In genomic region chr17:24934926-24935325, GRCm38 (mm10) we compare ENCODE assay signal across 8 mouse cellular contexts. TPM values are rescaled to one million over a fixed set of nuclear protein-coding genes. Genes with fewer than 3 reads are reported as not detected.
DNase-seq lines count a peak whose midpoint lies in the region; ATAC-seq and TF ChIP-seq lines count a peak whose summit lies in the region.

No protein-coding gene starts in this region.

- H3K79me2 ChIP-seq in C2C12 (ENCODE audit: control insufficient read depth, insufficient read depth): peaks cover 69% of the 10 kb centered on the region

- H3K27ac ChIP-seq in heart, embryonic 10.5 days: 0 out of 2 replicates have a peak overlapping the region, but pooled peaks have one; percentile 31
- H3K27ac ChIP-seq in forebrain, embryonic 13.5 days: no peak overlapping the region
- no peak overlapping the region for H3K27ac ChIP-seq in liver, embryonic 14.5 days

- H3K79me3 ChIP-seq in C2C12 (ENCODE audit: low read depth): peaks cover 55% of the 10 kb centered on the region

- TF ChIP-seq CTCF in C2C12 (IDR thresholded peaks at IDR 0.05; ENCODE audit: control insufficient read depth, insufficient read depth, insufficient read length): no peak
- no peak for TF ChIP-seq CTCF in liver, embryonic 14.5 days (IDR thresholded peaks at IDR 0.05; ENCODE audit: low read depth)

- H3K9ac ChIP-seq in forebrain, embryonic 13.5 days: peak overlapping the region; percentile 97
- no peak overlapping the region for H3K9ac ChIP-seq in liver, embryonic 14.5 days (replicated peaks)

- no peaks in the 10 kb centered on the region for H3K9me3 ChIP-seq in heart, embryonic 10.5 days
- no peaks in the 10 kb centered on the region for H3K9me3 ChIP-seq in forebrain, embryonic 13.5 days (replicated peaks)
- no peaks in the 10 kb centered on the region for H3K9me3 ChIP-seq in liver, embryonic 14.5 days (ENCODE audit: control insufficient read depth, low read length)

- peak overlapping the region; percentile 49 for H3ac ChIP-seq in C2C12 (ENCODE audit: control insufficient read depth, insufficient read length, low read depth)

- DNase-seq in heart, embryonic 10.5 days (ENCODE audit: low spot score): no peak
- no peak for DNase-seq in heart, adult 11 months
- no peak for DNase-seq in liver, embryonic 14.5 days (ENCODE audit: low read depth in 3 of 3, low spot score in 3 of 3)
- DNase-seq in left cerebral cortex, adult 18-20 months (ENCODE audit: low spot score in 2 of 2): no peak
- no peak for DNase-seq in gastrocnemius, adult 18-20 months (ENCODE audit: low spot score)
- no peak for DNase-seq in ovary, adult 18-20 months (ENCODE audit: low spot score)

- peaks cover 18% of the 10 kb centered on the region for H3K4me1 ChIP-seq in heart, embryonic 10.5 days
- peaks cover 28% of the 10 kb centered on the region for H3K4me1 ChIP-seq in forebrain, embryonic 13.5 days
- peaks cover 24 to 25% of the 10 kb centered on the region in 2 experiments for H3K4me1 ChIP-seq in liver, embryonic 14.5 days (replicated peaks; ENCODE audit: control insufficient read depth in 2 of 2, insufficient read depth in 2 of 2, low read length in 1 of 2)

- H3K4me3 ChIP-seq in heart, embryonic 10.5 days: peak overlapping the region; percentile 85
- peak overlapping the region; percentile 78 for H3K4me3 ChIP-seq in C2C12 (ENCODE audit: insufficient read depth, poor library complexity, severe bottlenecking)
- H3K4me3 ChIP-seq in forebrain, embryonic 13.5 days: peak overlapping the region; percentile 99
- H3K4me3 ChIP-seq in liver, embryonic 14.5 days (ENCODE audit: insufficient read depth in 1 of 2, low read depth in 2 of 2, low read length in 2 of 2): peak overlapping the region; percentile 66 to 97

- H3K4me2 ChIP-seq in forebrain, embryonic 13.5 days: peak overlapping the region; percentile 90
- peak overlapping the region; percentile 95 for H3K4me2 ChIP-seq in liver, embryonic 14.5 days (ENCODE audit: low read depth)

- 40% methylated on average over 4 of the region's 4 CpGs for WGBS in heart, embryonic 10.5 days
- WGBS in forebrain, embryonic 13.5 days: 93% methylated on average over 4 of the region's 4 CpGs
- 68% methylated on average over 4 of the region's 4 CpGs for WGBS in liver, embryonic 14.5 days (ENCODE audit: insufficient replicate concordance)

- H3K27me3 ChIP-seq in heart, embryonic 10.5 days (ENCODE audit: insufficient read depth, poor library complexity, severe bottlenecking): no peaks in the 10 kb centered on the region
- H3K27me3 ChIP-seq in C2C12 (ENCODE audit: control insufficient read depth, insufficient read depth, insufficient read length): no peaks in the 10 kb centered on the region
- no peaks in the 10 kb centered on the region for H3K27me3 ChIP-seq in forebrain, embryonic 13.5 days
- H3K27me3 ChIP-seq in liver, embryonic 14.5 days (ENCODE audit: control insufficient read depth, insufficient read depth, low read length): no peaks in the 10 kb centered on the region

- H3K36me3 ChIP-seq in heart, embryonic 10.5 days: peaks cover 13% of the 10 kb centered on the region
- peaks cover 18% of the 10 kb centered on the region for H3K36me3 ChIP-seq in C2C12 (ENCODE audit: control insufficient read depth, insufficient read depth)
- H3K36me3 ChIP-seq in forebrain, embryonic 13.5 days (ENCODE audit: poor library complexity, severe bottlenecking): peaks cover 11% of the 10 kb centered on the region; the same call in 1 of the 2 replicates
- H3K36me3 ChIP-seq in liver, embryonic 14.5 days (replicated peaks; ENCODE audit: control insufficient read depth, insufficient read depth, low read depth): peaks cover 10% of the 10 kb centered on the region

- ATAC-seq in forebrain, embryonic 13.5 days: no peak
- no peak for ATAC-seq in liver, embryonic 14.5 days (ENCODE audit: insufficient read depth)

- TF ChIP-seq EP300 in liver, embryonic 14.5 days (IDR thresholded peaks at IDR 0.05; ENCODE audit: low read depth): no peak

TF ChIP-seq in C2C12, 6 proteins besides CTCF, POLR2A, EP300 and RAD21:
- TF ChIP-seq MYOG (IDR thresholded peaks at IDR 0.05; ENCODE audit: control insufficient read depth, extremely low read depth, insufficient read length) (no peak), USF1 (IDR thresholded peaks at IDR 0.05; ENCODE audit: low read depth) (no peak), FOSL1 (IDR thresholded peaks at IDR 0.05; ENCODE audit: insufficient read depth, low read length, poor library complexity, severe bottlenecking) (no peak), MAX (IDR thresholded peaks at IDR 0.05) (no peak), CEBPB (IDR thresholded peaks at IDR 0.05; ENCODE audit: low read depth) (peak; percentile 13), MYOD1 (IDR thresholded peaks at IDR 0.05; ENCODE audit: control insufficient read depth, insufficient read length, low read depth) (no peak)

RNA-seq across cellular contexts. Expression of gene Mapk8ip3, which starts 1.9 kb away (rescaled TPM):
- polyA plus RNA-seq in heart, embryonic 10.5 days (2016; fragmentation: Nextera tagmentation; extraction: Ambion mirVana): 36.3 and 42.6 TPM in 2 replicates
- 17.7 TPM for polyA plus RNA-seq in C2C12 (2012; fragmentation: generic; extraction: Trizol)
- polyA plus RNA-seq in forebrain, embryonic 13.5 days (2015; fragmentation: Nextera tagmentation; extraction: Ambion mirVana): 60.8 and 73.6 TPM in 2 replicates
- polyA plus RNA-seq in liver, embryonic 14.5 days (2012; rRNA removed): 30.6 and 34.3 TPM in 2 replicates
- 7.2 and 8.0 TPM in 2 replicates for polyA plus RNA-seq in liver, embryonic 14.5 days (2014; fragmentation: Nextera tagmentation; extraction: Ambion mirVana)
- total RNA-seq in left cerebral cortex, adult 18-20 months (2021): 100 to 1,000 TPM; 383 to 387 TPM
- 10 to 100 TPM; 13.2 to 14.5 TPM for total RNA-seq in gastrocnemius, adult 18-20 months (2021)

RNA-seq across cellular contexts. Expression of gene Jpt2, which starts 25.6 kb away (rescaled TPM):
- polyA plus RNA-seq in heart, embryonic 10.5 days (2016; fragmentation: Nextera tagmentation; extraction: Ambion mirVana): 212 and 255 TPM in 2 replicates
- polyA plus RNA-seq in C2C12 (2012; fragmentation: generic; extraction: Trizol): 57.4 TPM
- 186 and 217 TPM in 2 replicates for polyA plus RNA-seq in forebrain, embryonic 13.5 days (2015; fragmentation: Nextera tagmentation; extraction: Ambion mirVana)
- polyA plus RNA-seq in liver, embryonic 14.5 days (2012; rRNA removed): 18.9 and 24.3 TPM in 2 replicates
- polyA plus RNA-seq in liver, embryonic 14.5 days (2014; fragmentation: Nextera tagmentation; extraction: Ambion mirVana): 31.6 and 34.3 TPM in 2 replicates
- 1 to 10 TPM; 4.9 to 5.2 TPM for total RNA-seq in left cerebral cortex, adult 18-20 months (2021)
- 1 to 10 TPM; 3.9 to 5.9 TPM for total RNA-seq in gastrocnemius, adult 18-20 months (2021)

RNA-seq across cellular contexts. Expression of gene Nme3, which starts 38.6 kb away (rescaled TPM):
- 30.5 and 41.4 TPM in 2 replicates for polyA plus RNA-seq in heart, embryonic 10.5 days (2016; fragmentation: Nextera tagmentation; extraction: Ambion mirVana)
- polyA plus RNA-seq in C2C12 (2012; fragmentation: generic; extraction: Trizol): 19.8 TPM
- polyA plus RNA-seq in forebrain, embryonic 13.5 days (2015; fragmentation: Nextera tagmentation; extraction: Ambion mirVana): 72.1 and 80.8 TPM in 2 replicates
- polyA plus RNA-seq in liver, embryonic 14.5 days (2012; rRNA removed): 55.7 and 65.6 TPM in 2 replicates
- 79.2 and 83.7 TPM in 2 replicates for polyA plus RNA-seq in liver, embryonic 14.5 days (2014; fragmentation: Nextera tagmentation; extraction: Ambion mirVana)
- 10 to 100 TPM; 51.8 to 54.1 TPM for total RNA-seq in left cerebral cortex, adult 18-20 months (2021)
- total RNA-seq in gastrocnemius, adult 18-20 months (2021): 10 to 100 TPM; 11.8 to 12.3 TPM

RNA-seq across cellular contexts. Expression of gene Mrps34, which starts 40.0 kb away (rescaled TPM):
- 109 and 117 TPM in 2 replicates for polyA plus RNA-seq in heart, embryonic 10.5 days (2016; fragmentation: Nextera tagmentation; extraction: Ambion mirVana)
- polyA plus RNA-seq in C2C12 (2012; fragmentation: generic; extraction: Trizol): 107 TPM
- 81.4 and 85.4 TPM in 2 replicates for polyA plus RNA-seq in forebrain, embryonic 13.5 days (2015; fragmentation: Nextera tagmentation; extraction: Ambion mirVana)
- polyA plus RNA-seq in liver, embryonic 14.5 days (2012; rRNA removed): 48.0 and 49.2 TPM in 2 replicates
- polyA plus RNA-seq in liver, embryonic 14.5 days (2014; fragmentation: Nextera tagmentation; extraction: Ambion mirVana): 43.5 and 49.9 TPM in 2 replicates
- total RNA-seq in left cerebral cortex, adult 18-20 months (2021): 10 to 100 TPM; 69.0 to 72.9 TPM
- total RNA-seq in gastrocnemius, adult 18-20 months (2021): 10 to 100 TPM; 79.4 to 86.3 TPM

RNA-seq across cellular contexts. Expression of gene Eme2, which starts 40.0 kb away (rescaled TPM):
- polyA plus RNA-seq in heart, embryonic 10.5 days (2016; fragmentation: Nextera tagmentation; extraction: Ambion mirVana): 25.6 and 28.0 TPM in 2 replicates
- polyA plus RNA-seq in C2C12 (2012; fragmentation: generic; extraction: Trizol): 11.2 TPM
- polyA plus RNA-seq in forebrain, embryonic 13.5 days (2015; fragmentation: Nextera tagmentation; extraction: Ambion mirVana): 31.3 and 36.5 TPM in 2 replicates
- 7.6 and 9.4 TPM in 2 replicates for polyA plus RNA-seq in liver, embryonic 14.5 days (2012; rRNA removed)
- 7.4 and 8.5 TPM in 2 replicates for polyA plus RNA-seq in liver, embryonic 14.5 days (2014; fragmentation: Nextera tagmentation; extraction: Ambion mirVana)
- 10 to 100 TPM; 47.5 to 51.1 TPM for total RNA-seq in left cerebral cortex, adult 18-20 months (2021)
- total RNA-seq in gastrocnemius, adult 18-20 months (2021): 1 to 10 TPM; 6.5 to 8.4 TPM
